Mouse (Mus musculus) heart, postnatal 14 days (tissue): ENCODE data around the gene Nfia. TPM values are rescaled to one million over a fixed set of nuclear protein-coding genes. Genes with fewer than 3 reads are reported as not detected.

Experiments used
- DNase-seq, 2 experiments: peaks; one replicate each; pipeline ENCODE4 v3.0.0; 2021 to 2022
- intact Hi-C: fragments of 180-260 bp; cut with DNase I; formaldehyde crosslinking; loops from one replicate; pipeline ENCODE4 v1.15.1; 2025
- total RNA-seq, 2 experiments: library from RNA; stranded (reverse); gene quantifications; 2 replicates each; pipeline ENCODE4 v1.2.3; 2021

The Nfia gene
- total RNA-seq, 2 experiments from 2014 or later: 159 to 170 TPM

- intact Hi-C loops: loop anchor here (2.0 kb wide), 1 partner anchor 14 kb away; no protein-coding TSS in a partner anchor
- DNase-seq: no peak
Observed at GRCm38 (mm10) chr4:98060601-98061000, 288.1 kb downstream of the Nfia start.

GRCm38 (mm10) chr4:98061086-98061485, 288.6 kb downstream of the Nfia start:
- DNase-seq: no peak
- intact Hi-C loops: loop anchor here (2.0 kb wide), 1 partner anchor 14 kb away; no protein-coding TSS in a partner anchor

- no peak for DNase-seq
- intact Hi-C loops: no loop called here
Observed at GRCm38 (mm10) chr4:98063280-98063679, 290.7 kb downstream of the Nfia start.

- intact Hi-C loops: no loop called here
- no peak for DNase-seq
Observed at GRCm38 (mm10) chr4:98076106-98076505, 303.6 kb downstream of the Nfia start.

- no peak for DNase-seq
- intact Hi-C loops: no loop called here
Observed at GRCm38 (mm10) chr4:98076624-98077023, 304.1 kb downstream of the Nfia start.

- DNase-seq: no peak
- intact Hi-C loops: no loop called here
Observed at GRCm38 (mm10) chr4:98080586-98080985, 308.1 kb downstream of the Nfia start.

- intact Hi-C loops: no loop called here
Observed at GRCm38 (mm10) chr4:98081962-98082361, 309.4 kb downstream of the Nfia start.

GRCm38 (mm10) chr4:98082512-98082911, 310.0 kb downstream of the Nfia start:
- no peak for DNase-seq
- intact Hi-C loops: no loop called here

More at GRCm38 (mm10) chr4:98081962-98082361, 309.4 kb downstream of the Nfia start:
- DNase-seq: no peak

GRCm38 (mm10) chr4:98085060-98085459, 312.5 kb downstream of the Nfia start:
- intact Hi-C loops: loop anchor here (5.0 kb wide), 1 partner anchor 78 kb away; no protein-coding TSS in a partner anchor

GRCm38 (mm10) chr4:98086976-98087375, 314.4 kb downstream of the Nfia start:
- no peak for DNase-seq
- intact Hi-C loops: loop anchor here (5.0 kb wide), 1 partner anchor 80 kb away; no protein-coding TSS in a partner anchor

More at GRCm38 (mm10) chr4:98085060-98085459, 312.5 kb downstream of the Nfia start:
- no peak for DNase-seq

- DNase-seq: no peak
- intact Hi-C loops: loop anchor here (5.0 kb wide), 1 partner anchor 83 kb away; no protein-coding TSS in a partner anchor
Observed at GRCm38 (mm10) chr4:98089985-98090384, 317.5 kb downstream of the Nfia start.

GRCm38 (mm10) chr4:98090586-98090985, 318.1 kb downstream of the Nfia start:
- no peak for DNase-seq
- intact Hi-C loops: no loop called here

- DNase-seq: peak; percentile 67 to 69
- intact Hi-C loops: no loop called here
Observed at GRCm38 (mm10) chr4:98091368-98091827, 318.9 kb downstream of the Nfia start.

GRCm38 (mm10) chr4:98091901-98092472, 319.5 kb downstream of the Nfia start:
- intact Hi-C loops: no loop called here
- DNase-seq: no peak

- intact Hi-C loops: no loop called here
- DNase-seq: no peak
Observed at GRCm38 (mm10) chr4:98094112-98094805, 321.7 kb downstream of the Nfia start.

- intact Hi-C loops: no loop called here
- no peak for DNase-seq
Observed at GRCm38 (mm10) chr4:98095060-98095459, 322.5 kb downstream of the Nfia start.

- intact Hi-C loops: no loop called here
- DNase-seq: no peak
Observed at GRCm38 (mm10) chr4:98097013-98097566, 324.6 kb downstream of the Nfia start.

GRCm38 (mm10) chr4:98098663-98099062, 326.1 kb downstream of the Nfia start:
- intact Hi-C loops: no loop called here

GRCm38 (mm10) chr4:98099433-98099832, 326.9 kb downstream of the Nfia start:
- intact Hi-C loops: no loop called here
- DNase-seq: no peak

More at GRCm38 (mm10) chr4:98098663-98099062, 326.1 kb downstream of the Nfia start:
- DNase-seq: no peak

- no peak for DNase-seq
- intact Hi-C loops: loop anchor here (10.0 kb wide), 1 partner anchor 427 kb away; no protein-coding TSS in a partner anchor
Observed at GRCm38 (mm10) chr4:98101153-98102096, 328.9 kb downstream of the Nfia start.
